Mouse (Mus musculus) thymus, adult 2 months (tissue): ENCODE data around the gene Slc5a4b.

Source experiments
- CTCF ChIP-seq: fragments of 200-500 bp; IDR thresholded peaks from 2 replicates; pipeline ENCODE4 v1.5.1; 2012; ENCODE audit warnings: mild to moderate bottlenecking, control low read depth, low read length, moderate library complexity, borderline replicate concordance; ENCODE audit not compliant: control insufficient read depth, poor library complexity, insufficient read depth; ENCODE audit errors: extremely low read depth
- POLR2A ChIP-seq: fragments of 200-500 bp; IDR thresholded peaks from 2 replicates; pipeline ENCODE4 v1.6.1; 2012; ENCODE audit warnings: mild to moderate bottlenecking, low read length, control low read depth, moderate library complexity; ENCODE audit not compliant: control insufficient read depth, poor library complexity, insufficient read depth; ENCODE audit errors: extremely low read depth

DNA sequence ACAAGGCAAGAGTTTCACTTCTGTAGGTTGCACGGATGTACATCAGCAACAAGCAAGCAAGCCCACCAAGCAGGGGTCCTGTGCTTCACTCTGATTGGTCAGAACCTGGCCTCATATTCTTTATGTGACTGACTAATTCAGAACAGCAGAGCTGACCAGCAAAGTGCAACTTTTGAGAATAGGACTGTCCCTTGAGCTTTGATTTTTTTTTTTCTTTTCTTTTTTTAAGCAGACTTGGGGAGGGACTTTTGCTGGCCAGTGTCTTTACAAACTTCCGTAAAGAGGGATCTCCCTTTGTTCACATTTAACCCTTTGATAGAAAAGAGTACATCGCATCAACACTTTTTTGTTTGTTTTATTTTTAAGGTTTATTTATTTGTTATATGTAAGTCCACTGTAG lies 100.9 kb downstream of the Slc5a4b start:
- no peak for TF ChIP-seq CTCF
- TF ChIP-seq POLR2A, result no peak
